Mouse (Mus musculus): ENCODE results near the gene Nemp1. TPM values are rescaled to one million over a fixed set of nuclear protein-coding genes. Genes with fewer than 3 reads are reported as not detected.

Nemp1 gene
- polyA plus RNA-seq, 1 experiment from 2014 or later: 12.6 TPM

DNA sequence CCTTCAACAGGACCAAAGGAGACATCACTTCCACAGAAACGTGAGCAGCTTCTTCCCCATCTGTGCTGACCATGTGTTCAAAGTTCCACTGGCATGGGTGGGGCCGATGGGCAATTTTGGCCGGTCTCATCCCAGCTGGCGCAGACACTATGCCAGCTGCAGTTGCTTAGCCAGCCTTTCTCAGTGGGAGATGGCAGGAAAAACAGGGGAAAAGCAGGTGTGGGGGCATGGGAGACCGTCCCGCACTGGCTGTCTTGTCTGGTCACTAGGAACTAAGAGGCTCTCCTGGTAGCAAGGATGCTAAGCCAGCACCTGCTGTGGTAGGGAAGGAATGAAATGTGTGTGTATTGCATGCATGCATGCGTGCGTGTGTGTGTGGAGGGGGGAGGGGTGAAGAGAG lies 61.7 kb downstream of the Nemp1 start:
- Histone ChIP-seq H3K4me2 (ENCODE audit: low read depth, low read length) (no peak overlapping the region), H3K9me3 (ENCODE audit: control insufficient read depth, low read length) (no peaks in the 10 kb centered on the region), H3K27ac (ENCODE audit: low read length) (no peak overlapping the region), H3K36me3 (ENCODE audit: control insufficient read depth, insufficient read depth, low read length) (no peaks in the 10 kb centered on the region), H3K4me3 (ENCODE audit: low read length) (no peak overlapping the region), H3K9ac (ENCODE audit: low read length) (no peak overlapping the region), H3K4me1 (replicated peaks; ENCODE audit: control insufficient read depth, insufficient read depth, low read length) (no peaks in the 10 kb centered on the region), H3K27me3 (ENCODE audit: control insufficient read depth, insufficient read depth, low read depth, low read length) (no peaks in the 10 kb centered on the region)
- WGBS: 71% methylated on average over 8 of the region's 8 CpGs
- ATAC-seq (ENCODE audit: low read depth): no peak

GRCm38 (mm10) chr10:127730285-127730932 lies 63.7 kb downstream of the Nemp1 start:
- ATAC-seq (ENCODE audit: low read depth): no peak
- H3K9ac ChIP-seq (ENCODE audit: low read length): no peak overlapping the region
- no peaks in the 10 kb centered on the region for H3K9me3 ChIP-seq (ENCODE audit: control insufficient read depth, low read length)
- H3K4me2 ChIP-seq (ENCODE audit: low read depth, low read length): no peak overlapping the region
- no peaks in the 10 kb centered on the region for H3K36me3 ChIP-seq (ENCODE audit: control insufficient read depth, insufficient read depth, low read length)
- WGBS: 66% methylated on average over 11 of the region's 11 CpGs
- no peaks in the 10 kb centered on the region for H3K4me1 ChIP-seq (replicated peaks; ENCODE audit: control insufficient read depth, insufficient read depth, low read length)
- no peak overlapping the region for H3K27ac ChIP-seq (ENCODE audit: low read length)
- no peak overlapping the region for H3K4me3 ChIP-seq (ENCODE audit: low read length)
- H3K27me3 ChIP-seq (ENCODE audit: control insufficient read depth, insufficient read depth, low read depth, low read length): no peaks in the 10 kb centered on the region

DNA sequence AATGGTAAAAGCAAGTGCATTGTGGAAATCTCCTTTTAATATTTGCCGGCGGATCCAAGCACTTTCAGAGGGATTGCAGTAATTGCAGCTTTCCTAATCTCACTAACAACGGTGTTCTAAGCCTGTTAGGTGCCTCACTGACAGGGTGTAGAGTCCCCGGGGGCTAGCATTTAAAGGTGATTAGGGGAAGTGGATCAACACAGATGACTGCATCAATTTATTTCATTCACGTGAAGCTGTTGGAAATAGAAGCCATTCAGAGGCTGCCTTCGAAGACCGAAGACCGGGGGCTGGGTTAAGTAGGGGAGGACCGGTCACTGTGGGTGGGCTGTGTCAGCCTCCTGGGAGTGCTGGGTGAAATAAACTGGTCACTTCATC lies 64.2 kb downstream of the Nemp1 start:
- no peak for ATAC-seq (ENCODE audit: low read depth)
- Histone ChIP-seq H3K4me2 (ENCODE audit: low read depth, low read length) (no peak overlapping the region), H3K4me1 (replicated peaks; ENCODE audit: control insufficient read depth, insufficient read depth, low read length) (no peaks in the 10 kb centered on the region), H3K4me3 (ENCODE audit: low read length) (no peak overlapping the region), H3K27ac (ENCODE audit: low read length) (no peak overlapping the region), H3K27me3 (ENCODE audit: control insufficient read depth, insufficient read depth, low read depth, low read length) (no peaks in the 10 kb centered on the region), H3K9me3 (ENCODE audit: control insufficient read depth, low read length) (no peaks in the 10 kb centered on the region), H3K9ac (ENCODE audit: low read length) (no peak overlapping the region), H3K36me3 (ENCODE audit: control insufficient read depth, insufficient read depth, low read length) (no peaks in the 10 kb centered on the region)
- 35% methylated on average over 9 of the region's 9 CpGs for WGBS

DNA sequence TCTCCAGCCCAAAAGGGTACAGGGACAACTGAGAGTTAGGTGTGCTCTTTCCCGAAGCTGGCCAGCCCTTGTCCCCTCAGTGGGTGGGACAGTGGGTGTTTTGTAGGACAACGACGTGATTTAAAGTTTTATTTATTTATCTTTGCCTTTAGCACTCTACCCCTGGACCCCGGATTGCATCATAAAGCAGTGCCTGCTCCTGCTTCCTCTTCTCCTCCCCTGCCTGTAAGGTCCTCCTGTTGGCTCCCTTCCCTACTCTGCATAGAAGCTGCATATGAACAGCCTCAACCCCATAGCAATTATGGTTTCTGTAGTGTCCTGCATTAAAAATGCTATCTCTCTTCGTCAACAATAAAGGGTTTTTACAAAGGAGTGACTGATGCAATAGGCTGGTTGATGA lies 64.7 kb downstream of the Nemp1 start:
- Histone ChIP-seq H3K9ac (ENCODE audit: low read length) (no peak overlapping the region), H3K36me3 (ENCODE audit: control insufficient read depth, insufficient read depth, low read length) (no peaks in the 10 kb centered on the region), H3K27ac (ENCODE audit: low read length) (no peak overlapping the region), H3K4me3 (ENCODE audit: low read length) (no peak overlapping the region), H3K9me3 (ENCODE audit: control insufficient read depth, low read length) (no peaks in the 10 kb centered on the region), H3K4me1 (replicated peaks; ENCODE audit: control insufficient read depth, insufficient read depth, low read length) (no peaks in the 10 kb centered on the region), H3K4me2 (ENCODE audit: low read depth, low read length) (no peak overlapping the region), H3K27me3 (ENCODE audit: control insufficient read depth, insufficient read depth, low read depth, low read length) (no peaks in the 10 kb centered on the region)
- WGBS: 22% methylated on average over 5 of the region's 5 CpGs
- ATAC-seq (ENCODE audit: low read depth): no peak

GRCm38 (mm10) chr10:127734434-127734833 lies 67.7 kb downstream of the Nemp1 start:
- 26% methylated on average over 5 of the region's 5 CpGs for WGBS
- no peak overlapping the region for H3K9ac ChIP-seq (ENCODE audit: low read length)
- no peak for ATAC-seq (ENCODE audit: low read depth)
- no peak overlapping the region for H3K27ac ChIP-seq (ENCODE audit: low read length)
- peaks cover 5% of the 10 kb centered on the region for H3K4me1 ChIP-seq (replicated peaks; ENCODE audit: control insufficient read depth, insufficient read depth, low read length)
- H3K4me3 ChIP-seq (ENCODE audit: low read length): no peak overlapping the region
- H3K4me2 ChIP-seq (ENCODE audit: low read depth, low read length): no peak overlapping the region
- H3K9me3 ChIP-seq (ENCODE audit: control insufficient read depth, low read length): no peaks in the 10 kb centered on the region
- no peaks in the 10 kb centered on the region for H3K36me3 ChIP-seq (ENCODE audit: control insufficient read depth, insufficient read depth, low read length)
- no peaks in the 10 kb centered on the region for H3K27me3 ChIP-seq (ENCODE audit: control insufficient read depth, insufficient read depth, low read depth, low read length)

- H3K27ac ChIP-seq (ENCODE audit: low read length): no peak overlapping the region
These were observed 69.6 kb downstream of the Nemp1 start for GRCm38 (mm10) chr10:127736266-127736665.

GRCm38 (mm10) chr10:127736916-127737315 lies 70.2 kb downstream of the Nemp1 start:
- H3K27me3 ChIP-seq (ENCODE audit: control insufficient read depth, insufficient read depth, low read depth, low read length): no peaks in the 10 kb centered on the region
- H3K4me2 ChIP-seq (ENCODE audit: low read depth, low read length): no peak overlapping the region
- H3K36me3 ChIP-seq (ENCODE audit: control insufficient read depth, insufficient read depth, low read length): peaks cover 5% of the 10 kb centered on the region
- ATAC-seq (ENCODE audit: low read depth): no peak
- H3K27ac ChIP-seq (ENCODE audit: low read length): peak overlapping the region; percentile 15; the same call in 1 of the 2 replicates
- 47% methylated on average over 4 of the region's 4 CpGs for WGBS
- no peaks in the 10 kb centered on the region for H3K9me3 ChIP-seq (ENCODE audit: control insufficient read depth, low read length)
- peaks cover 10% of the 10 kb centered on the region for H3K4me1 ChIP-seq (replicated peaks; ENCODE audit: control insufficient read depth, insufficient read depth, low read length)
- H3K9ac ChIP-seq (ENCODE audit: low read length): no peak overlapping the region
- H3K4me3 ChIP-seq (ENCODE audit: low read length): no peak overlapping the region

More at GRCm38 (mm10) chr10:127736266-127736665, 69.6 kb downstream of the Nemp1 start:
- Histone ChIP-seq H3K4me2 (ENCODE audit: low read depth, low read length) (no peak overlapping the region), H3K4me3 (ENCODE audit: low read length) (no peak overlapping the region), H3K36me3 (ENCODE audit: control insufficient read depth, insufficient read depth, low read length) (no peaks in the 10 kb centered on the region), H3K9ac (ENCODE audit: low read length) (no peak overlapping the region), H3K9me3 (ENCODE audit: control insufficient read depth, low read length) (no peaks in the 10 kb centered on the region), H3K4me1 (replicated peaks; ENCODE audit: control insufficient read depth, insufficient read depth, low read length) (peaks cover 10% of the 10 kb centered on the region), H3K27me3 (ENCODE audit: control insufficient read depth, insufficient read depth, low read depth, low read length) (no peaks in the 10 kb centered on the region)
- 68% methylated on average over 2 of the region's 2 CpGs for WGBS
- ATAC-seq (ENCODE audit: low read depth): no peak

- no peaks in the 10 kb centered on the region for H3K27me3 ChIP-seq (ENCODE audit: control insufficient read depth, insufficient read depth, low read depth, low read length)
- WGBS: 31% methylated on average over 2 of the region's 2 CpGs
- peaks cover 10% of the 10 kb centered on the region for H3K4me1 ChIP-seq (replicated peaks; ENCODE audit: control insufficient read depth, insufficient read depth, low read length)
- H3K9me3 ChIP-seq (ENCODE audit: control insufficient read depth, low read length): no peaks in the 10 kb centered on the region
- no peak overlapping the region for H3K4me3 ChIP-seq (ENCODE audit: low read length)
- ATAC-seq (ENCODE audit: low read depth): no peak
- no peak overlapping the region for H3K4me2 ChIP-seq (ENCODE audit: low read depth, low read length)
- no peak overlapping the region for H3K9ac ChIP-seq (ENCODE audit: low read length)
- H3K27ac ChIP-seq (ENCODE audit: low read length): no peak overlapping the region
- H3K36me3 ChIP-seq (ENCODE audit: control insufficient read depth, insufficient read depth, low read length): peaks cover 11% of the 10 kb centered on the region
These were observed 70.9 kb downstream of the Nemp1 start for GRCm38 (mm10) chr10:127737552-127737951.

- H3K9me3 ChIP-seq (ENCODE audit: control insufficient read depth, low read length): no peaks in the 10 kb centered on the region
- H3K27ac ChIP-seq (ENCODE audit: low read length): no peak overlapping the region
- ATAC-seq (ENCODE audit: low read depth): no peak
- H3K4me1 ChIP-seq (replicated peaks; ENCODE audit: control insufficient read depth, insufficient read depth, low read length): peaks cover 10% of the 10 kb centered on the region
- H3K36me3 ChIP-seq (ENCODE audit: control insufficient read depth, insufficient read depth, low read length): peaks cover 19% of the 10 kb centered on the region
- WGBS: 33% methylated on average over 13 of the region's 13 CpGs
- H3K4me3 ChIP-seq (ENCODE audit: low read length): 0 out of 2 replicates have a peak overlapping the region, but pooled peaks have one; percentile 3
- peak overlapping the region; percentile 59 for H3K4me2 ChIP-seq (ENCODE audit: low read depth, low read length)
- H3K9ac ChIP-seq (ENCODE audit: low read length): no peak overlapping the region
- H3K27me3 ChIP-seq (ENCODE audit: control insufficient read depth, insufficient read depth, low read depth, low read length): no peaks in the 10 kb centered on the region
These were observed 71.6 kb downstream of the Nemp1 start for GRCm38 (mm10) chr10:127738151-127738882.
